Mouse (Mus musculus) stomach, embryonic 16.5 days (tissue): ENCODE data around the gene Gys2. TPM values are rescaled to one million over a fixed set of nuclear protein-coding genes. Genes with fewer than 3 reads are reported as not detected.
A peak's percentile ranks its signal among the peaks of the same experiment; 100 is the strongest.
"Not testable (repeated sequence)": the region's sequence is repeated elsewhere in the genome, so short reads cannot be mapped to it uniquely, and the experiment has no call there.

Experiments used
- ATAC-seq: fragments of 200-750 bp; cut with Nextera tagmentation; 2 replicates; pipeline ENCODE4 v1.8.0; 2017; ENCODE audit warnings: moderate number of reproducible peaks, moderate TSS enrichment; ENCODE audit not compliant: insufficient read depth, low FRiP score
- H3K27ac ChIP-seq: fragments of 300-500 bp; sonication (generic); 2 replicates; pipeline ENCODE4 v1.5.1; 2014; ENCODE audit warnings: low read length
- H3K27me3 ChIP-seq: fragments of 300-500 bp; sonication (generic); 2 replicates; pipeline ENCODE4 v1.6.1; 2014; ENCODE audit warnings: low read length, control low read depth, mixed read lengths; ENCODE audit not compliant: control insufficient read depth, insufficient read depth
- H3K36me3 ChIP-seq: fragments of 300-500 bp; sonication (generic); 2 replicates; pipeline ENCODE4 v1.6.1; 2014; ENCODE audit warnings: low read length; ENCODE audit not compliant: control insufficient read depth, insufficient read depth
- H3K4me1 ChIP-seq: fragments of 300-500 bp; sonication (generic); 2 replicates; pipeline ENCODE4 v1.6.1; 2014; ENCODE audit warnings: low read length, control low read depth, mixed read lengths; ENCODE audit not compliant: control insufficient read depth, insufficient read depth
- H3K4me2 ChIP-seq: fragments of 300-500 bp; sonication (generic); 2 replicates; pipeline ENCODE4 v1.6.1; 2014; ENCODE audit warnings: low read depth, low read length, mixed read lengths
- H3K4me3 ChIP-seq: fragments of 300-500 bp; sonication (generic); replicated peaks from 2 replicates; pipeline ENCODE4 v1.5.1; 2014; ENCODE audit warnings: mild to moderate bottlenecking, low read length
- H3K9ac ChIP-seq: fragments of 300-500 bp; sonication (generic); 2 replicates; pipeline ENCODE4 v1.6.1; 2014; ENCODE audit warnings: low read length
- H3K9me3 ChIP-seq: fragments of 300-500 bp; sonication (generic); replicated peaks from 2 replicates; pipeline ENCODE4 v1.6.1; 2016; ENCODE audit warnings: low read length, control low read depth; ENCODE audit not compliant: control insufficient read depth
- WGBS: fragments of 180-500 bp; shearing (Covaris S2); extraction: QIAGEN DNeasy Blood & Tissue Kit; methylation state at CpG from one replicate; pipeline ENCODE4 v1.1.7; 2014; 5-methylcytosine and 5-hydroxymethylcytosine counted together
- polyA plus RNA-seq: library from polyadenylated mRNA; unstranded; fragments of >200 nt; fragmentation: Nextera tagmentation; extraction: Ambion mirVana; gene quantifications from 2 replicates; pipeline ENCODE4 v1.2.1, GENCODE M21; 2015

Gys2 gene
- polyA plus RNA-seq, 1 experiment from 2014 or later, result 3.4 TPM

DNA sequence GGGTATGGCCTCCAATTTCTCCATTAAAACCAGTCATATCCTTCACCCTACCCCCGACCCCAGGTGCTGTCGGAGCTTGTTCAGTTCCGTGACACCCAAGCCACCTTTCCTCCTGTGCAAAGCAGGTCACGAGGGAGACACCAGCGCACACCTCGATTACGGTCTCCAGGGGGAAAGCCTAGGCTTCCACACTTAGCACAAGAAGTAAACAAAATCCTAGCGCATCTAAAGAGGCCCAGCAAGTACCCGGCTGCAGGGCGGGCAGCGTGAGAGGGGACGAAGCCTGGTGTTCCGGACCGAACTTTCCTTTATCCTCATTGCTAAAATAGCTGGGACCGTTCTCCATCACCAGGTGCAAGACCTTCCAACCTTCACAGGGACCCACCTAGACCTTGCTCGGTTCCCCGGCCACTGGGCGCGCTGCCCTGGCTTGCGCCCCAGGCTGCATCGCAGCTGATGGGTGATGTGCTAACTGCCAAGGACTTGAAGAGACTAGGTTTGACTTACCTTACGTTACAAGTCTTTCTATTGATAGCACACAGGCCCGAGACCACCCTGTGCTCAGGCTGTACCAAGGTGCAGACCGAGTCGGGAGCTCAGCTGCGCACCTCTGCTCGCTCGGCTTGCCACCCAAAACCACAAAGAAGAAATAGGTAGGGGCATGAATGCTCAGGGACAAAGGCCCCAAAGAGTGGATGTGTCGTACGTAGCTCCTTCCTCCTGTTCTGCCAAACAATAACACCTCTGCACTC is 34.3 kb upstream of the Gys2 start:
- Histone ChIP-seq H3K27me3 (no peaks in the 10 kb centered on the region), H3K36me3 (no peaks in the 10 kb centered on the region), H3K4me1 (peaks cover 11% of the 10 kb centered on the region), H3K4me2 (peak overlapping the region; percentile 79), H3K9ac (peak overlapping the region; percentile 71), H3K4me3 (peak overlapping the region; percentile 46), H3K27ac (no peak overlapping the region), H3K9me3 (no peaks in the 10 kb centered on the region)
- ATAC-seq, result peak; percentile 49
- 3% methylated on average over 30 of the region's 30 CpGs for WGBS

- peak overlapping the region; percentile 79 for H3K4me2 ChIP-seq
- peaks cover 11% of the 10 kb centered on the region for H3K4me1 ChIP-seq
- no peaks in the 10 kb centered on the region for H3K9me3 ChIP-seq
- WGBS, result 11% methylated on average over 10 of the region's 10 CpGs
- no peaks in the 10 kb centered on the region for H3K36me3 ChIP-seq
- H3K4me3 ChIP-seq, result peak overlapping the region; percentile 46
- H3K9ac ChIP-seq, result peak overlapping the region; percentile 71
- no peak for ATAC-seq
- no peak overlapping the region for H3K27ac ChIP-seq
- no peaks in the 10 kb centered on the region for H3K27me3 ChIP-seq
Observed at GRCm38 (mm10) chr6:142506338-142507032, 33.6 kb upstream of the Gys2 start.

DNA sequence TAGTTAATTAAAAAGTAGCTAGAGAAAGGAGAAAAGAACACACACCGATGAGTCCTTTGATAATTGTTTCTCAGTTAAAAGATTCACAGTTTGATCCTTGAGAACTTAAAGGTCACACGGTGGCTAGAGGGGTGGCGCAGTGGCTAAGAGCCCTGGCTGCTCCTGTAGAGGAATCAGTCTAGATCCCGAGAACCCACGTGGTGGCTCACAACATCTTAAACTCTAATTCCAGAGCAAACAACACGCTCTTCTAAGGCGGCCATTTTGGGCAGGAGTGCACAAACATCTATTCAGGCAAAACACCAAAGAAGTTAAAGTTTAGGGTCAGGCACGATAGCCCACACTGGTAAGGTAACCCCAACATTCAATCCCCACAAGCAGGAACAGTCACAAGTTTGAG is 30.7 kb upstream of the Gys2 start:
- Histone ChIP-seq H3K27me3 (no peaks in the 10 kb centered on the region), H3K4me2 (no peak overlapping the region), H3K9me3 (no peaks in the 10 kb centered on the region), H3K4me3 (no peak overlapping the region), H3K27ac (no peak overlapping the region), H3K9ac (no peak overlapping the region), H3K4me1 (peaks cover 11% of the 10 kb centered on the region), H3K36me3 (0 out of 2 replicates have a peak, but pooled peaks cover 4% of the 10 kb centered on the region)
- 76% methylated on average over 8 of the region's 8 CpGs for WGBS
- no peak for ATAC-seq

DNA sequence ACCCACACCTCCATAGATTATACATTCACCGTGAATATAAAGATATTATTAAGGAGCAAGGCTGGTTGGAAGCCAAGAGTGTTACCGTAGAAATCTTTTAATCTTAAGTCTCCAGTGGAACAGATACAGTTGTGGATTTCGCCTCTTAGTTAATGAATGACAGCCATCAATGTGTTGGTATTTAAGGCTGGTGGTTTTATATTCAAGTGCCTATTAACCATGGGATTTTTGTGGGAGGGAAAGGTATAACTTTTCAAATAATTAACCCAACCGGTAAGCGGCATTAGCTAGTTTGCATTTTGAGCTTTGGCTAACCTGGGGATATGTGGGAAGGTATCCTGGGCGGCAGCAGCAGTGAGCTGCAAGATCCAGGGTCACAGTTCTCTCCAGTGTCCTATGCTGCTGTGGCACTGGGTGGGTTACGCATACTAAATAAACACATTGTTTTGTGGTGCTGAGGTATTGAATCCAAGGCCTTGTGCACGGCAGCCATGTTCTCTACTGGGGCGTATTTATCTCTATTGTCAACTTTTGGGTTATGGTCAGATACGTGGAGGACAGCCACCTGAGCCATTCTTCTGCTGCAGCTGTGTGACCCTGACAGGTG is 29.7 kb upstream of the Gys2 start:
- no peak overlapping the region for H3K27ac ChIP-seq
- no peak overlapping the region for H3K4me3 ChIP-seq
- ATAC-seq, result no peak

DNA sequence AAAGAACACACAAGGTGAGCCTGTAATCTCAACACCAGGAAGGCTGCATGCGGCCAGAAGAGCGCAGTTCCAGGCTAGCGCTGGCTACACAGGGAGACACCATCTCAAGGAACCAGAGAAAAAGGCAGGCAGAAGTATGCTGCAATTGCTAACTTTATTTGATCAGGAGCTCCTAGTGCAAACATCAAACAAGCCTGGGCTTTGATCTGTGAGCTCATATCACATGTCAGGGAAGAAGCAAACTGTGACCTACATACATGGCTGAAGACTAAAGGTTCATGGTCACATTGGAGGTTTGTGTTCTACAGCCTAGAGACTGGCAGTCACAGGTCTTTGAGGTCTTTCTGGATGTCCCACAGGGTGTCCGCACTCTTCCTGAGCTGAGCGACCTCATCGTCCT is 17.2 kb upstream of the Gys2 start:
- not testable (repeated sequence) for H3K9me3 ChIP-seq, ATAC-seq, H3K4me1 ChIP-seq, H3K4me2 ChIP-seq, H3K27me3 ChIP-seq, H3K36me3 ChIP-seq, H3K27ac ChIP-seq, H3K9ac ChIP-seq, H3K4me3 ChIP-seq
- WGBS, result 76% methylated on average over 6 of the region's 6 CpGs

More for the DNA sequence above, 29.7 kb upstream of the Gys2 start:
- Histone ChIP-seq H3K9ac (no peak overlapping the region), H3K9me3 (no peaks in the 10 kb centered on the region), H3K27me3 (no peaks in the 10 kb centered on the region), H3K4me2 (no peak overlapping the region), H3K4me1 (peaks cover 7% of the 10 kb centered on the region), H3K36me3 (0 out of 2 replicates have a peak, but pooled peaks cover 8% of the 10 kb centered on the region)
- 78% methylated on average over 10 of the region's 10 CpGs for WGBS

DNA sequence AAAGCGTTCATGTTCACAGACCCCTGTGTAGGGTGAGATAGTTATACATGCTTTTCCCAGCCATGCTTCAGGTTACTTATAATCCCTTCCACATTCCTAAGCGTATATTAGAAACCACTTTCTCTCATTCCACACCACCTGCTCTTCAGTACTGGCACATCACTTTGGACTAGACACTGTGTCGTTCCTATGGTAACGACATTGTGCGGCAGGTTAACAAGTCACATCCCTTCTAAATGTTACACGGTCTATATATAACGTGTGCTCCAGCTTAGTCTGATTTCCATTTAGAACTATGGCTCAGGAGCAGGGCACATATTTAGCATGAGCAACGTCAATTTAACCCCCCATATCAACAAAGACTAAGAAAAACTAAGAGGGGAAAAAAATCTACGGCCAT is 14.7 kb upstream of the Gys2 start:
- Histone ChIP-seq H3K4me1 (no peaks in the 10 kb centered on the region), H3K4me2 (no peak overlapping the region), H3K27me3 (no peaks in the 10 kb centered on the region), H3K9ac (no peak overlapping the region), H3K9me3 (0 out of 2 replicates have a peak, but pooled peaks cover 2% of the 10 kb centered on the region), H3K36me3 (no peaks in the 10 kb centered on the region), H3K27ac (no peak overlapping the region), H3K4me3 (no peak overlapping the region)
- ATAC-seq, result no peak
- 88% methylated on average over 9 of the region's 9 CpGs for whole genome bisulfite sequencing

GRCm38 (mm10) chr6:142485478-142486123 is 12.7 kb upstream of the Gys2 start:
- 79% methylated on average over 4 of the region's 4 CpGs for WGBS

DNA sequence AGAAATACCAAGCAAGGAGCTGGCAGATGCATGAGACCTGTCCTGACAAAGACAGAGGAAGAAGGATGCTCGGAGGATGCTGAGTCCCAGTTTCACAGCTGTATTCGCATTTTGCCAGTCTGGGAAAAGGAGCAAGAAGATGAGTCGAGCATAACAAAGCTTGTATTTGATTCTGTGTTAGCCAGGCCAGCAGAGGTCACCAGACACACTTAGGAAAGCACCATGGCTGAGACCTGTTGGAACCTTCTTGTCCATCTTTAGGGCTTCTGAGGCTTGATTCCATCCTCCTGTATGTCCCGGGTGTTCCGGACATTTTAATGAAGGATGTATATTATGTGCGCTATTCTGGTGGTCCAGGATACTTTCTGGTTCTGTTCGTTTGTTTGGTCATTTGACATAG is 4.3 kb upstream of the Gys2 start:
- H3K4me3 ChIP-seq, result no peak overlapping the region
- no peak overlapping the region for H3K27ac ChIP-seq
- 77% methylated on average over 7 of the region's 7 CpGs for WGBS
- no peaks in the 10 kb centered on the region for H3K4me1 ChIP-seq
- ATAC-seq, result no peak
- no peak overlapping the region for H3K9ac ChIP-seq
- H3K36me3 ChIP-seq, result no peaks in the 10 kb centered on the region
- no peaks in the 10 kb centered on the region for H3K9me3 ChIP-seq
- no peaks in the 10 kb centered on the region for H3K27me3 ChIP-seq
- H3K4me2 ChIP-seq, result no peak overlapping the region

More at GRCm38 (mm10) chr6:142485478-142486123, 12.7 kb upstream of the Gys2 start:
- H3K9me3 ChIP-seq, result 0 out of 2 replicates have a peak, but pooled peaks cover 2% of the 10 kb centered on the region
- H3K4me1 ChIP-seq, result no peaks in the 10 kb centered on the region
- no peak overlapping the region for H3K4me2 ChIP-seq
- no peaks in the 10 kb centered on the region for H3K36me3 ChIP-seq
- H3K27me3 ChIP-seq, result no peaks in the 10 kb centered on the region
- no peak overlapping the region for H3K9ac ChIP-seq
- no peak overlapping the region for H3K4me3 ChIP-seq
- no peak overlapping the region for H3K27ac ChIP-seq
- no peak for ATAC-seq
